Mouse (Mus musculus) layer of hippocampus, postnatal 36 days (tissue): Measurements from ENCODE around the gene Prkaa2. TPM values are rescaled to one million over a fixed set of nuclear protein-coding genes. Genes with fewer than 3 reads are reported as not detected.

Experiments
- DNase-seq, 2 experiments: peaks; one replicate each; pipeline ENCODE4 v3.0.0; 2022
- total RNA-seq, 2 experiments: library from RNA; stranded (reverse); gene quantifications; 2 replicates each; pipeline ENCODE4 v1.2.3; 2021

Prkaa2 gene
- 10 to 100 TPM; 17.0 to 17.8 TPM for total RNA-seq

DNA sequence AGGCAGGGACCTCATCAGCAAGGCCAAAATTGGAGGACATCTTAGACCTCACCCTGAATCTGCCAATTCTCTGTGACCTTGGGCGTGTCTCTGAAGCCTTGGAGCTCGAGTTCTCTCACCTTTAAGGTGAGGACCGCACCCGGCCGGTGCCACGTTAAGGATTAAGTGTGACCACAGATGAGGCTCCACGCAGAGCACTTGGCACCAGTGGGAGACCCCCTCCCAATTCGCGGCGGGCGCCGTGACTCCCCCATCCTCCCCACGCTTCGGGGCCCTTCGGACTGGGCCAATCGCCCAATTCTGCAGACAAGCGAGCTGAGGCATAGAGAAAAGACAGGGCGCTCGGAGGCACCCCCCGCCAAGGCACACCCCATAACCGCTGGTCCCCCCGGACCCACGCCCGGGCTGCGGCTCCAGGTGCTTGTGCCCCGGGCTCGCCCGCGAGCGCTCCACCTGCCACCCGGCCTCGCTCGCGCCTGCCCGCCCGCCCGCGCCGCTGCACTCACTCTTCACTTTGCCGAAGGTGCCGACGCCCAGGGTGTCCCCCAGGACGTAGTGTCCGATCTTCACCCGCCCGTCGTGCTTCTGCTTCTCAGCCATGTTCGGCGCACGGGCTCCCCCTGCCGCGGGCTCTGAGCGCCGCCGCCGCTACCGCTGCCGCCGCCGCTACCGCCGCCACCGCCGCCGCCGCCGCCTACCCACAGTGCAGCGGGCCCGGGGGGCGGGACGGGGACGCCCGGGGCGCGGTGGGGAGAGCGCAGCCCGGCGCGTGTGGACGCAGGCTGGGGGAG, at the start of gene Prkaa2:
Gene Prkaa2, minus strand, starts transcription at position 692 of the 791 bp plus-strand sequence.
- peak; percentile 79 for DNase-seq

DNA sequence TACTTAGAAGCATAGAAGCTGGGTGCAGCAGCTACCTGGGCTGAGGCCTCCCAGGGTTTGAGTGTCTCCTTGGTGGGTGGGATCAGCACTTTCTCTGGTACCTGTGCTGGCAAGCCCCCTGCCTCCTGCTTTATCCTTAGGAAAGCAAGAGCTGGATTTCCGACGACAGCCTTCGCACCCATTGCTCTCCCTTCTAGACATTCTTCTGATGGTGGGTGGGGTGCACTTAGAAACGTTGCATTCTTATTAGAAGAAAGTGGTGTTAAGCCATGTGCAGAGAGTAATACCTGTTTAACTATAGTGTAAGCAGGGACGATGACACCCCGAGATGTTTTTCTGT, 49.8 kb upstream of the Prkaa2 start:
- DNase-seq, result no peak

DNA sequence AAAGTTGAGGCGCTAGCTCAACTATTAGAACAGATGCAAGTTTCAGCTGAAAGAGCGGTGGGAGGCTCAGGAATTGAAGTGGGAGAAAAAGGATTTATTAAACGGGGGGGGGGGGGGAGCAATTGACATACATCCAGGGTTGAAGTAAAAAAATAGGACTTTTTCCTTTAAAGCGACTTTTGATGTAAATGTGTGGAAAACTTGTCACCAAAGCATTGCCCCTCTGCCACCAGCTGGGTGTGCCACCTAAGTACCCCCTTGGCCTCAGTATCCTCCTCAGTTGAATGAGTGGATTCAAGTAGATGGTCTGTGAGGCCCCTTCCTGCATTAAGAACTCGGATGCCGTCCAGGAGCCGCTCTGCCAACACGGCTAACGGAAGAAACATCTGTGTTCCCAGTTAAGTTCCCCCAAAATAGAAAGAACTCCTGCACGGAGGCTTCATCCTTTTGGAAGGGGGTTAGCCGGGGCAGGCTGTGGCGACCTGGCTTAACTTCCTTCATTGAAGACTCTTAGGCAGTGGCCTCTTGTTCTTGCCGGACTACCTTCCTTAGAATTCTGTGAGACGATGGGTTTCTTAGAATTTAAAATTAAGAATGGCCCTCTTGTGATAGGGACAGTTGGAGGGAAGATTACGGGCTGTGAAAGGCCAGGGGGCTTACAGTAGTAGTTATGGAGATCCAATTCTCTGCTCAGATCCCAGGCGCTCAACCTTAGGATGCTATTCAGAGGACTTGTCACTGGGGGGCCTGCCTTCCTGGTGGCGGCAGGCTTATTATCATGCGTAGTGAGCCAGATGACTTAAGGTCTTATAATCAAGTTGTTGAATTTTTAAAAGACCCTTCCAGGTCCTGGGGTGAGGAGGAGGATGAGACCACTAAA, 49.2 kb upstream of the Prkaa2 start:
- no peak for DNase-seq

DNA sequence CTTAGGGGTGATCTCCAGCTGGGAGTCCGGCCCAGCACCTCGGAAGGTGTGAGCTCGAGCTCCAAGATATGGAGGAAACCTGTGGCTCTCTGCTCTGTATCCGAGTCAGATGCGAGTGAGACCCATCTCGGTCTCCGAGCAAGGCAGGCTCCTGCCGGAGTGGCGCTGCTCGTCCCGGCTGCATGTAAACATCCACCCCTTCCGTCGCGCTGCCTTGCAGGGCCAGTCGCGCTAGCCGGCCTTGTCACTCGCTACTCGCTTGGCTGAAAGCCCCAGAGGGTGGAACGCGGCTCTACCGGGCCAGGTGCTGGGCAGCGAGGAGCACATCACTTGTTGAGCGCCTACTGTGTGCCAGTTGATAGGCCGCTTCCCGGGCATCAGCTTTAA, 48.5 kb upstream of the Prkaa2 start:
- DNase-seq, result peak; percentile 63 to 71

DNA sequence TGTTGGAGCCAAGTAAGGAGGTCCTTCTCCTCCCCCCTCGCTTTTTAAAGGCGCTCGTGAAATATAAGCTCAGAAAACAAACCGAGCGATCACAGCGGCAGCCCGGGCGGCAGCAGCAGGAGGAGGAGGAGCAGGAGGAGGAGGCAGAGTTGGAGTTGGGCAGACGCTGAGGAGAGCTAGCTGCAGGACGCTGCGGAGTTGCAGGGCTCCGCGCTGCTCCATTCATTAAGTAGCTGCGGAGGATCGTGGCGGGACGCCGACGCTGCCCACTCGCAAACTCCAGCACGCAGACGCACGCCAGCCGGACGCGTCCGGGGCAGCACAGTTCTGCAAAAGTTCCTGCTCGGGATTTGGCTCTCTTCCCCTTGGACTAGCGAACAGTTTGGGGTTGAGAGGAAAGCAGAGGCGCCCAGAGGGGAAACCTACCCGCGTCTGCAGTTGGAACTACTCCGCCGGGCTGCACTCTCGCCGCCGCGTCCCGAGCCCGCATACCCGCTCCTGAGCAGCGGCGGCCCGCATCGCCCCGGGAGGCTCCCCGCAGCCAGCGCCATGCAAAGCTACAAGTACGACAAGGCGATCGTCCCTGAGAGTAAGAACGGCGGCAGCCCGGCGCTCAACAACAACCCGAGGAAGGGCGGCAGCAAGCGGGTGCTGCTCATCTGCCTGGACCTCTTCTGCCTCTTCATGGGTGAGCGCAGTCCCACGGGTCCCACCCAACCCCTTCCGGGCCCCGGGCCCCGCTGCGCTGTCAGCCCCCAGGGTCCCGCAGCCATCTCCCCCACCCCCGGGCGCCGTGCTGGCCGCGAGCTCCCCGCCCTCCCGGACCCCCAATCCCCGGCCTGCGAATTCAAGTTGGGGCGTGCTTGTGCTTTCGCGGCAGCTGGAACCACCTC, 47.8 kb upstream of the Prkaa2 start, which contains the start of gene Plpp3:
Gene Plpp3, plus strand, starts transcription at position 72 of the 893 bp plus-strand sequence.
- DNase-seq, result peak; percentile 82 to 83

DNA sequence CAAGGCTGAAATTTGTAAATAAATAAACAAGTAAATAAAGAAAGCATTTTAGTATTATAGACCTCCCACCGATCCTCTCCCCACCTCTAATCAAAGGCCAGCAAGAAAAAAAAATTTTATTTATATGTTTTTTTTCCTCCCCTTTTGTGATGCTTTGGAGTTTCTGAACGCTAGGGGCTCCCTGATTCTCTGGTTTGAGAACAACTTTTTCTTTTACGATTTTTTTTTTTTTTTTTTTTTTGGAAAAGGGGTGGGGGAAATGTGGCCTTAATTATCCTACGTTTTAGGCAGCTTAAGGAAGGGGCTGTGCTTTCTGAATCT, 47.2 kb upstream of the Prkaa2 start:
- DNase-seq, result no peak

DNA sequence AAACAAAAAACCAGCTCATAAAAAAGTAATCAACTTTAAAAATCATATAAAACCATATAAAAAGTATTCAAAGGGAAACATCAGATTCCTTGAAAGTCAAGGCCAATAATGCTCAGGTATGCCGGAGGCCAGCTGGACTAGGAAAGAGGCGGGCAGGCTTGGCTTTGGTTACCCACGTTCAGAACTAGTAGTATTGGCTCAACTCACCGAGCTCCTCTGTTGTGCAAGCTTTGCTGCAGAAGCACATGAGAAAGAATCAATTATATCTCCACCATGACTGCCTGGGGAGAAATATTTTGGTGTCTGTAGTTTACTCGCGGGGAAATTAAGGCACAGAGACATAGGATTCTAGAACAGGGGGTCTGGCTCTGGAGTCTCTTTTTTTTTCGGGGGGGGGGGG, 46.6 kb upstream of the Prkaa2 start:
- no peak for DNase-seq

DNA sequence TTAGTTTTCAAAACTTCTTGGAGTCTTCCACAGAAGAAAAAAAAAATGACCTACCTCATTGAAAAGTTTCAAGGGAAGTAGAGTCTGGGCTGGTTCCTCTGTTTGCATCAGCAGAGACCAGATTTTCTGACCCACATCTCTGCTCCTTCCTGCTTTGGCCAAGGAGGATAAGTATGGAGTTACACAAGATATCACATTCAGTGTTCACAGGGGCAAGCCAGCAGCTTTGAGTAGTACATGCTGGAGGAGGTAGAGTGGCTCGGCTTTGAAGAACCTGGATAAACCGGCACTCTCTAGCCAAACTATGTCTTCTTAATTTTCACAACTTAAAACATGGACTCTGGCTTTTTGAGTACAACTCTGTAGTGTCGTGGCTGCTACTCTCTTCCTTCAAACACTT, 43.5 kb upstream of the Prkaa2 start:
- DNase-seq, result no peak

DNA sequence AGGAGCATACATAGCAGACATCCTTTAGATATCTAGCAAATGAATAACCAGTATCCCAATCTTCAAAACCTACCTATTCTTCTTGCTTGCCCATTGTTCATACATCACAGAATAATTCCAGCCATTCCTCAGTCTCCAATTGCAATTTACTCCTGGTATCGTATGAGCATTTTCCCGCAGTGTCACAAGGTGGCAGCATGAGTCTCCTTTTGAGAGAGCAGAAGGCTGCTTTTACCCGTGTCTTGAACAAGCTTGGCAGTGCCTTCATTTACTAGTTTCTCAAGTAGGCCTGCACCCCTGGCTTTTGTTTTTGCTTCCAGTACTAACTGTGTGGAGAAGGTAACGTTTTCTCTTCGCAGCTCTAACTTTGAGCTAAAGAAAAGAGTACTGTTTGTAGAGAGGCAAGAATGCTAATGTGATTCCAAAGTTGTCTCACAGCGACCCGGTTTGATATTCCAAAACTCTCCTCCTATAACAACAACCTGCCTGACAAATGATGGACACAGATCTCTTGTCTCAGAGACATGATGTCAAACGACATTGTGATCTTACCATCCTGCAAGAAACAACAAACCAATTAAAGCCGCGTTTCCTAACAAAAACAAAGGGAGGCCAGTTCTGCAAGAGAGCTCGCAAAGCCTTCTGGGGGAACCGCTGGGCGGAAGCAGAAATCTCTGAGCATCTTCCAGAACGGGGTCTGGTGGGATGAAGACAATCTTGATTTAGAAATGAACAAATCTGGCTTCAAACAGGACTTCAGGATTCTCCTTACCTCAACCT, 42.4 kb upstream of the Prkaa2 start:
- peak; percentile 72 to 74 for DNase-seq

DNA sequence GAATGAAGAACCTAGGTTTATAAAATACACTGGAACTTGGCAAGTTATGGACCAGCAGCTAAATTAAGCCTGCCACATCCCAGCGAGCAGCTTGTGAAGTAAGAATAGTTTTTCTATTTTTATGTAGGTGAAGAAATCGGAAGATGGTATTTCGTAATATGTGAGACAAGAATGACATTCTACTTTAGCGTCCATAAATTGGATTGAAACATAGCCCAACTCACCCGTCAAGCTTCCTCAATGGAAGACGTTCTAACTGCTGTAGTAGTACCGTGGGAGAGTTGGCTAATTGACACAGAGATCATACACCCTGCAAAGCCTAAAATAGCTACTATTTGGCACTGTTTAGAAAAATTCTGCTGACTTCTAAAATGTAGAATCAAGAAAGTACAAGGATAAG, 39.8 kb upstream of the Prkaa2 start:
- DNase-seq, result no peak

DNA sequence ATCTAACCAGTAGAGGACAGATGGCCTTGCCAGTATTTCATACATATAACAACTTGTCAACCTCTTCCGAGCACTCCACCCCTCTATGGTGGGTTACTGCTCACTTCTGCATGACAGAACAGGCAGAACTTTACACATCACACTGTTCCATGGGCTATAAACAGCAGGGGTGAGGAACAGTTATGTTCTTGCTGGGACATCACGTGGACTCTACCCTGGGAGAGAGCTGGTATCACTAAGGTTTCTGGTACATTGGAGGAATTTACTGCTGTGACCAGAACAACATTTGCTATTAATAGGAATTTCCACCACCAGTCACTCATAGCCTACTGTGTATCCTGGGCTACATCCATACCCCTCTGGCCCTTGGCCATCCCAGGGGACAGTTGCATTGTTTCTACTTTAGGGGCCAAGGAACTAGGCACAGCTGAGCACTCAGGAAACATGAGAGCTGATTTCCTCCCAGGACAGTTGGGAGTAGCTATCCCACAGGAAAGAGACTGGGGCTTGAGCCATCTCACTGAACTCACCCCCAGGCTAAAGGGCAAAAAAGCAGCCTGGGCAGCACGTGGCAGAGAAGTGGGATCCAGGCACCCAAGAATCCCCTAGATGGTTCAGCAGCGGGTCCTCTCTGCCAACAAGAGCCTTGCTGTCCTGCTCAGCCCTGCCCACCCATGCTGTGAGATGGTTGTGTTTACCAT, 23.8 kb upstream of the Prkaa2 start:
- DNase-seq, result no peak

DNA sequence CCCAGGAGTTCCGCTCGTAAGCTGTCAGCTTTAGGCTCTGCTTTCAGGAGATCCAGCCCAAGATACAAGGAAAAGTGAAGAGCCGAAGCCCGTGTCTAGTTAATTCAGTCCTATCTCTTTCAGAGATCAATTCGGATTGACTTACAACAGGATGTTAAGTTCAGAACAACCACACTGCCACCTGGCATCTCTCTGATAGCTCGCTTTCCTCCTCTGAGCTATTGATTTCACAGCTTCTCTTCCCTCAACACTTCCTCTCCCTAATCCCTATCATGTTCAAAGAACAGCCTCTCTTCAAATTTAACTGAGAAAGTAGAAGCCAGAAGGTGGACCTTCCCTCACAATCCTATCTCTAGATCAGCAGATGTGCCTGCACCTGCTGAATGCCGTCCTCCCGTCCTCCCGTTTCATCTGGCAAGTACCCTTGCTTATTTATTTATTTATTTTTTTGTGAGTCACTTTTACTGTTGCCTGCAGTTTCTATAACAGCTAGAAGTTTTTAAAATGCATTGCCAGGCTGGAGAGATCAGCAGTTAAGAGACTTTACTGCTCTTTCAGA, 22.1 kb upstream of the Prkaa2 start:
- no peak for DNase-seq

DNA sequence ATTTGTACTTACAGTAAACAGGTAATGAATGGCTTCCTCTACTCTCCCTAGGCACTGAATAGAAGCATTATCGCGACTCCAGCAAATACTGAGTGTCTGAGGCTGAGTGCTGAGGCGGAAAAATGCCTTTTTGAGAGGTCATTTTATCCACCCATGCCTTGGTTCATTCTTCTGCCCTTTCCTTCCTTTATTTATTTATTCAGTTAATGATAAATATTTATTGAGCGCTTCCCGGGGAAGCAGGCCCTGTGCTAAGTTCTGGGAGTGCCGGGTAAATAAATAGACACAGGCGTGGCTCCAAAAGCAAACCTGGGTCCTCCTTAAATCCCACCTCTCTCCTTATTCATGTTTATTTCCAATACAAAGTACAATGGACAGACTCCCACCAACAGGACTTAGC, 19.5 kb upstream of the Prkaa2 start:
- DNase-seq, result no peak

DNA sequence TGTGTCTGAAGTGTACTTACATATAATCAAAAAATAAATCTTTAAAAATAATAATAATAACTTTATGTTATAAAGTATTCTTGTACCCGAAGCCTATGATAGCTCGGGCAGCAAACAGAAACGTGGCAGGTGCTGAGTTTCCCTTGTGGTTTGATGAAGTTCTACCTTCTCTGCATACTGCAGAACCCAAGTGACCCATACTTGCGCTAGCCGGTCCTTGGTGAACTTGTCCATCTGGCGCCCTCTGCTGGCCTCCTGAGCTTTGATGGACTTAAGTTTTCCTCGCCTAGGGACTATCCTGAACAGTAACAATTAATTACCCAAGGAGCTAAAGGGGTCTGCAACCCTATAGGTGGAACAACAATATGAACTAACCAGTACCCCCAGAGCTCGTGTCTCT, 12.7 kb upstream of the Prkaa2 start:
- DNase-seq, result peak in 1 of 2 experiments; percentile 15

DNA sequence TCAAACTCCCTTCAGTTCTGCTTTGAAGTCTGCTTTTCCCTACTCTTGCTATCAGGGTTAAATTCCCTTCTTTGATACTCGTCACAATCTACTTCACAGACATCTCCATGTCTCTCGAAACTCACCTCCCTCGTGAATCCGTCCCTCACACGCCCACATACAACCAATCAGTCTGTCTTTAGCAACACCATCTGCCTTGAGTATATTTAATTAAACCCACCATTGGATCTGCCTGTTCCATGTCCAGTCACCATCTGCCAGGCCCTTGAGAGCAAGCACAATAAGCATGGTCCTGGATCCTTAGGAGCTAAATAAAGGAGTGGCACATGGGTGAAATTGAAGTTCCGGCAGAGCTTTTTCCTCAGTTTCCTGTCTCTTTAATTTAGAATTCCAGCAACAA, 11.4 kb upstream of the Prkaa2 start:
- peak in 1 of 2 experiments; percentile 16 for DNase-seq

DNA sequence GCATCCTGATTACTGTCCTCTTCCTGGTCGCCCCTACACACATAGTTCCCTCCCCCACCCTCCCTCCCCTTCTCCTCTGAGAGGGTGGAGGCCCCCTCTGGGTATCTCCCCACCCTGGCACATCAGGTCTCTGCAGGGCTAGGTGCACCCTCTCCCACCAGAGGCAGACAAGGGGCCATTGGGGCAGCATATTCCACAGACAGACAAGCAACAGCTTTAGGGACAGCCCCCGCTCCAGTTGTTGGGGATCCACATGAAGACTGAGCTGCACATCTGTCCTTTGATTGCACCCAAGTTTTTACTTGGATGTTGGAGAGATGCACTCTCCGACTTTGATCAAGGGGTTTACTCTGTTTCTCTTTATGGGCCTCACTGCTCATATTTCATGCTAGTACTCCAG, 3.8 kb upstream of the Prkaa2 start:
- DNase-seq, result no peak

DNA sequence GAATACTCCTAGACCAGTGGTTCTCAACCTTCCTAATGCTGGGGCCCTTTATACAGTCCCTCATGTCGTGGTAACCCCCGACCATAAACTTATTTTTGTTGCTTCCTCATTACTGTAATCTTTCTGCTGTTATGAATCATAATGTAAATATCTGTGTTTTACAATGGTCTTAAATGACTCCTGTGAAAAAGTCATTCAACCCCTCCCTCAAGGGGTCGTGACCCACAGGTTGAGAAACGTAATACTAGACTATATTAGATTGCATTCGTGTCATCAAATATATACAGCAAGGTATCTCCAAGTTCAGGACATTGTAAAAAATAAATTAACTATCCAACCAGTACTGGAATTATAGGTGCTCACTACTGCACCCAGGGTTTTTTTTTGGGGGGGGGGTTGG, 3.4 kb upstream of the Prkaa2 start:
- no peak for DNase-seq

DNA sequence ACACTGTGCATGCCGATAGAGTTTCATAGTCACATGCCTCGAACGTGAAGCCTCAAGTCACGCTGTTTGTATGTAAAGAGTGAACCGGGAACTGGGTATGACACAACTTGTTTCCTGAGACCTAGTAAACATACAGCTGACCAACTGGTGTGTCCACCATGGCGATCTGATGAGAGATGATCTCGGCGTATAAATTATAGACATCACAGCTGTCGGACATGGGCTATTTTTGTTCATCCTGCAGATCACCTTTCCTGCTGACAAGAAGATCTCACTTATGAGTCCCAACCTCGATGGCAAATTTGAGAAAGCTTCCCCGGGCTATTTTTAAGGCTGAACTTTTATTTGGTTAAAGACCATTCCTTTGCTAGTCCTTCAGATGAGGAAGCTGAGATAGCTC, 2.1 kb upstream of the Prkaa2 start:
- DNase-seq, result no peak

DNA sequence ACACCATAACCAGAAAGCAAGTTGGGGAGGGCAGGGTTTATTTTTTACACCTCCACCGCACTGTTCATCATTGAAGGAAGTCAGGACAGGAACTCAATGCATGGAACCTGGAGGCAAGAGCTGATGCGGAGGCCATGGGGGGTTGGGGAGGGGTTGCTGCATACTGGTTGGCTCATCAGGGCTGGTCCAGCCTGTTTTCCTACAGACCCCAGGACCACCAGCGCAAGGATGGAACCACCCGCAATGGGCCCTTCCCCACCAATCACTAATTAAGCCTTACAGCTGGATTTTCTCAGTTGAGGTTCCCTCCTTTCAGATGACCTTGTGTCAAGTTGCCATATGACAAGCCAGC, 970 bp upstream of the Prkaa2 start:
- no peak for DNase-seq

DNA sequence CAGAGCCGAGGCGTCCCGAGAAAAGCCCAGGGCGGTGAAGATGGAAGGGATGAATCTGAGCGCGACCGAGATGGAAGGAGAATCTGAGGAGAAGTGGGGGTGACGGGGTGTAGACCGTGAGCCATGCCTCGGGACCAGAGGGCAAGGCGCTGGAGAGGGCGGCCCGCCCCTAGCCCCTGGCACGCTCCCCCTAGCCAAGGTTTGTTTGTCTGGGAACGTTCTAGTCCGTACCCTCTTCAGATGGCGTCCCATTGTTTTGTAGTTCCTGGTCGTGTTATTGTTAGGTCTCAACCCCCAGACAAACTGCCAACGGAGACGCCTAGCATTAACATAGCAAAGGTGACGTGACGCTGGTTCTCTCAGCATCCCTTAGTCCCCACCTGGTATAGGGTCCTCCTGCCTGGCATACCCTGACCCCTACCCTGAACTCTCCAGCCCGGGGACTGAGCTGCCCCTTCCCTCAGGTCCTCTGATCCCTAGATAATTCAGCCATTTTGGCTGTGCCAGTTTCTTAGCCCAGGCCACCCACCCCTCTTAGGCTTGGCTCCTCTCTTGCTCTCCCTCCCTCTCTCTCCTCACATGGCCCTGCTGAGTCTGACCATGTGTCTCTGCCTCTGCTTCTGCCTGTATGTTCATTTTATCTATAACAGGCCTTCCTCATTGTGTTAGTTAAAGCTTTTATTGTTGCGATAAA, 447 bp upstream of the Prkaa2 start:
- peak; percentile 29 to 43 for DNase-seq
